Mouse (Mus musculus): ENCODE data around the gene Ssr1.

The Ssr1 gene

DNA sequence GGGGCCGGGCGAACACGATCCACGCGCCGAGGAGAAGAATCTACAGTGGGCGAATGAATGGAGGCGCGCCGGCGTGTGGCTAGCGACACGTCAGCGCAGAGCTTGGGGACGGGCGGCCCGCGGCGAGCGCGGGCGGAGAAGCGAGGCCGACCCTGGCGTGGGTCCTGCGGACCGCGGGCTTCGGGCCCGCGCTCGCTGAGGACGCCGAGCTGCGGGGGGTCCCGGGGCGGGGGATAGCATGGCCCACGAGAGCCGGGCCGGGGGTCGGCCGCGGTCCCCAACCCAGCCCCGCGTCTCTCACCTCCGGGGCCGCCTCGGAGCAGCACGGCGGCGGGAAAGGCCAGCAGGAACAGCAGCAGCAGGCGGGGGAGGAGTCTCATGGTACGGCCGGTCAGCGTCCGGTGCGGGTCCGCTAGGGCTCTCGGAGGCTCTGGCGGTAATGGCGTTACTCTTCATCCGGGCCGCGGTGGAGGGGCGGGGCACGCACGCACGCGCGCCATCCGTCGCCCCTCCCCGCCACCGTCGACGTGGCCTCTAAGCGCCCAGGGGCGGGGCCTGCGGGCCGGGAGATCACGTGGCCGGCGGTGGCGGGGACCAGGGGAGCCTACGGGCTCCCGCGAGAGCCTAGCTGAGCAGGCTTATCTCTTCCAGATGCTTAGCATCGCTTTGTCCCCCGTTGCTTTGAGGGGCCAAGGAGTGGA is at the start of gene Ssr1:
TSS of gene Ssr1 (minus strand) at position 514 of the 701 bp plus-strand sequence.
- in situ Hi-C loops (cut with MboI), result no loop called here

DNA sequence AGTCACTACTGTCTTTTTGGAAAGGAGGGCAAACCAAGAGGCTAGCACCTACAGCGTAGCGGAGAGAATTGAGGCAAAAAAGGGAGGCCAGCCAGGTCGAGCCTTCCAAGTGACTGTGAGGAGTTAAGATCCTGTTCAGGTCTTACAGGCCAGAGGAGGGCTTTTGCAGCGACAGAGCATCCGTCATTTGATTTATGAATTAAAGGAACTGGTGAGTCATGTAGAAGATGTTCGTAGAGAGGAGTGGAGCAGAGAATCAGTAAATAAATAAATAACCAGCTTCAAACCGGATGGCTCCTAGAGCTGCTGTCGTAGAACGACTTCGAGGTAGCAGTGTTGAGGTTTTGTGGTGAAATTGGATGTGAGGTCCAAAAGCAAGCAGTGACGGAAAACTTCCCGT is 43.8 kb upstream of the Ssr1 start:
- in situ Hi-C loops (cut with MboI), result no loop called here

- in situ Hi-C loops (cut with MboI), result no loop called here
Measured at GRCm38 (mm10) chr13:38037044-38037687, 43.1 kb upstream of the Ssr1 start, which contains the start of gene Cage1. Gene Cage1, minus strand, starts transcription at chr13:38037069.

DNA sequence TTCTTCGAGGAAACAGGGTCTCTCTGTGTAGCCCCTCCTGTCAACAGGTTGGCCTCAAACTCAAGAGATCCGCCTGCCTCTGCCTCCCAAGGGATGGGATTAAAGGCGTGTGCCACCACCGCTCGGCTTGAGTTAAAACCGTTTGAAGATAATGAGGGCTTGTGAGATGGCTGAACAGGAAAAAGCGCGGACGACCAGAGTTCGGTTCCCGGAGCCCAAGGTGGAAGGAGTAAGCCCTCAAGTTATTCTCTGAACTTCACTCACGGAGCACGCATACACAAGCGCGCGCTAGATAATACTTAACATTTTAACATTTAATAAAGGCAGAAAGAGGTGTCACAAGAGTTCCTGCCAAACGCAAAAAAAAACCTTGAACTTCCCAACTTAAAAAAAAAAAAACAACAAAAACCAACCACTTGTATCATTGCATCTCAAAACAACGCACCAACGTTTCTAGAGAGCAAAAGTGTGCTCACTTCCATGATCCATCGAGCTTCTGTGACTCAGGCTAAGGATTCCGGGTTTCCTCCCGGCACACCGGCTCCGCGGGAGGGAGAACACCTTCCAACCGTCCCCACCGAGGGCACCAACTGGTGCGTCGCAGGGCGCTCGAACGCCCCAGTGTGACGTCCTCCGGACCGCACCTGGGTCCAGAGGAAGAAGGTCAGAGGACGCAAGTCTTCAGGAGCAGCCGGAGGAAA is 42.5 kb upstream of the Ssr1 start, which contains the start of gene Riok1:
TSS of gene Riok1 (plus strand) at position 653 of the 701 bp plus-strand sequence.
- in situ Hi-C loops (cut with MboI), result no loop called here

GRCm38 (mm10) chr13:38028407-38028806 is 34.4 kb upstream of the Ssr1 start:
- in situ Hi-C loops (cut with MboI), result no loop called here

DNA sequence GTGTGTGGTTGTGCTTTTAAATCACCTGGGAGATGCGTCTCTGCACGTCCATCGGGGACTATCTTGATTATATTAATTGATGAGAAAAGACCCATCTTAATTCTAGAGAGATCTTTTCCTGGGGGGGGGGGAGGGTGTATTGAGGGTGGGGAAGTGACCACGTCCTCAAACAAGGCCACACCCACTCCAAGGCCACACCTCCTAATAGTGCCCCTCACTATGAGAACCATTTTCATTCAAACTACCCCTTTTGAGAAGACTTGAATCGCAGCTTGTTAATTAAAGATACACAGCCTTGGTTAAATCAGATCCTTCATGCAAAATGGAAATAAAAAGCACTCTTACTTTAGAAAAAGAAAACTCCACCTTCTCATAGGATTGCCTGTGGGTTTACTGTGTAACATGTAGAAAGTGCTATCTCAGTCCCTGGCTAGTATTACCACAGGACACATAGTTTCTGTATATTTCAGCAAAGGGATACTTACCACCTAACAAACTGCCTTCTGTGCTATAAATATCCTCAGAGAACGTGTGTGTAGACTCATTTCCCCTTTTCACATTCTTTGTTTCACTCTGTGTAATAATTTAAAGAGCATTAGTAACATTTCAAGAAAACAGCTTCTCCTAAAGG is 33.7 kb upstream of the Ssr1 start:
- in situ Hi-C loops (cut with MboI), result no loop called here

GRCm38 (mm10) chr13:38025874-38026273 is 31.9 kb upstream of the Ssr1 start:
- in situ Hi-C loops (cut with MboI), result no loop called here

DNA sequence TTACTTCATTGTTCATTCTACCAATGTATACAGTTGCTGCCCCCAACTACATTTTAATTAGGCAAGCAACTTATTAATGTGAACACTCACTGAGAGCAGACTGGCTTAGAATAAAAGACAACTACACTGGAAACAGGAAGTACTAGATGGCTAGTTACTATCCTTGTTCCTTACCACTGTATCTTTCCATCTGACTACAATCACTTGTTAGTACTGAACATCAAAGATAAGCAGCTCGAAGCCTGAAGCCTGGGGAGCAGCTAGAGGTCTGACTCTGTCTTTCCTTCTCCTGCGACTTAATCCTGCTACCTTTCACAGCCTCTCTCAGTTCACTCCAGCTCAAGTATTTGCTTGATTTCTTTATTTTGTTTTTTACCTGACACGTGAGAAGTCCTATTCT is 24.8 kb upstream of the Ssr1 start:
- in situ Hi-C loops (cut with MboI), result no loop called here

DNA sequence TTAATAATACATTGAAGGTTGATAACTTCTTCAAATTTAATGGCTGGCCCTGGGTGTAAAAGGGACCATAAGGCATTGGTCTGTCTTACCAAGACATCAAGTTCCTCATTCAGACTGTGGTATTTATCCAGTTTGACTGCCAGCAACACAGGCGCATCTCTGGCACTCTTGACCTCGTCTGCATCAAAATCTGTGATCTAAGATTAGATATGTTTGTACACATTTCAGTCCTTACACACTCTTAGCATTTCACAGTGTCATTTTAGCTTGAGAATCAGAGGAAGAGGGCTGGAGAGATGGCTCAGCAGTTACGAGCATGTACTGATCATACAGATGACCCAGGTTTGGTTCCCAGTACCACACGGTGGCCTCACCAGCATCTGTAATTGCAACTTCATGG is 21.6 kb upstream of the Ssr1 start:
- in situ Hi-C loops (cut with MboI), result no loop called here

GRCm38 (mm10) chr13:38012436-38012835 is 18.4 kb upstream of the Ssr1 start:
- in situ Hi-C loops (cut with MboI), result no loop called here

DNA sequence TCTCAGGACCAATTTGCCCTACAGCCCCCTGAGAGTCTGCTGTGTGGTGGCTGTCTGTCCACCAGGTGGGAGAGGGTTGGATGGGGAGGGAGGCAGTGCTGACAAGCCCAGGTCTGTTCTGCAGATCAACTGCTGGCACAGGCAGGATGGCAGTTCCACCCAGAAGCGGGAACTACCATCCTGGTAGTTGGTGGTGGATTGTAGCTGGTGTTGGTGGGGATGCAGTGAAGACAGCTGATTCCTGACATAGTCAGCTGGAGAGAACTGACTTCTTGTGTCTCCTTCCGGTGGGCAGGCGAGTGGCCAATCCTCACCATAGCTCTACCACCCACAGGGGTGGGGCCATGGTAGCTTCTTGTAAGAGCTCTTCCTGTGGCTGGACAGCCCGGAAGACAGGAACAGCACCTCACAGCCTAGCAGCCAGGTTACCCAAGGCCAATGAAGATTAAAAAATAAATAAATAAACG is 16.5 kb upstream of the Ssr1 start:
- in situ Hi-C loops (cut with MboI), result no loop called here

DNA sequence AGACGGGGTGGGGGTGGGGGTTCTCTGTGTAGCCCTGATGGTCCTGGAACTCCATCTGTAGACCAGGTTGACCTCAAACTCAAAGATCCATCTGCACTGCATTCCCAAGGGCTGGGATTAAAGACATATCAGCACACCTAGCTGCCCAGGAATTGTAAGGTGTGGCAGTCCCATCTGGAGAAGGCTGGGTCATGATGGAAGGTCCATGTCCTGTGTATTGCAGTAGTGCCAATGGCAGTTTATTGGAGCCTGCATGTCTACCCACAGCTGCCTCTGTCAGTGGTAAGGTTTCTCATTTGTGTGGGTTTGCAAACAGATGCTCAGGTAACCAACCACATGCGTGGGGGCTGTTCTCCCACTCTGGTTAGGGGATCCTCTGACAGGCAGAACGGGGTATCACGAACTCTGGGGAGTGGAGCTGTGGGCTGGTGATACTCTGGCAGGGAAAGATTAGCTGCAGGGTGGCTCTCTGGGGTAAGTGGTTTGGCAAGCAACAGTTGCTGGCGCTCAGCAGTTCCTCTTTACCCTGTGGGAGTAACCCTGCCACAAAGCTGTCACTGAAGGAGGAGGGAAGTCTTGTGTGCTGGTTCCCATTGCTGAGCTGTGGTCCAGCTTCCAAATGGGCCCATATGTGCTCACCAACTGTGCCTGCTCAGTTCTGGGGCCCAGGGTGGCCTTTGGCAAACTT is 15.8 kb upstream of the Ssr1 start:
- in situ Hi-C loops (cut with MboI), result no loop called here

DNA sequence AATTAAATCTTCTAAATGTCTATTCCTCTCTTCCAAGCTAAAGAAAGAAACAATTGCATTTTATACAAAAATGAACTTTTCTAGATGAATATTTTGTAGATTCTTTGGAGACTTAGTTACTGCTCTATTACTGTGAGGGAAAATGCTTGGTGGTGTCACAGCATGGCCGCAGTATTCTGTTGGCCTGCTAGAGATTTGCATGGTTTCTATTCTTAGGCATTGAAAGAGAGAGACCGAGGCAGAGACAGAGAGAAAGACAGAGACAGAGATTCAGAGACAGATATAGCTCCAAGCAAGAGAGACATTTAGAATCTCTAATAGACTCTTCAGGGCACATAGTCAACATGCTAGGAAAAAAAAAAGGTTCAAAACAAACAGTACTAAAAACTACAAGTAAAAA is 14.0 kb upstream of the Ssr1 start:
- in situ Hi-C loops (cut with MboI), result no loop called here

GRCm38 (mm10) chr13:38002461-38002860 is 8.4 kb upstream of the Ssr1 start:
- in situ Hi-C loops (cut with MboI), result no loop called here

DNA sequence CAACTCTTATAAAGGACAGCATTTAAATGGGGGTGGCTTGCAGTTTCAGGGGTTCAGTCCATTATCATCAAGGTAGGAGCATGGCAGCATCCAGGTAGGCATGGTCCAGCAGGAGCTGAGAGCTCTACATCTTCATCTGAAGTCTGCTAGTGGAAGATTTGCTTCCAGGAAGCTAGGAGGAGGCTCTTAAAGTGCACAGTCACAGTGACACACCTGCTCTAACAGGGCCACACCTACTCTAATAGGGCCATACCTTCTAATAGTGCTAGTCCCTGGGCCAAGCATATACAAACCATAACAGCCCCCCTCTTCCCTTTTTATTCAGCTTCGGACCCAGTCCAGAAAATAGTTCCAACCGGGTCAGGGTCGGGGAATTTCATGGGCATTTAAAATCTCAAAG is 5.7 kb upstream of the Ssr1 start:
- in situ Hi-C loops (cut with MboI), result no loop called here

DNA sequence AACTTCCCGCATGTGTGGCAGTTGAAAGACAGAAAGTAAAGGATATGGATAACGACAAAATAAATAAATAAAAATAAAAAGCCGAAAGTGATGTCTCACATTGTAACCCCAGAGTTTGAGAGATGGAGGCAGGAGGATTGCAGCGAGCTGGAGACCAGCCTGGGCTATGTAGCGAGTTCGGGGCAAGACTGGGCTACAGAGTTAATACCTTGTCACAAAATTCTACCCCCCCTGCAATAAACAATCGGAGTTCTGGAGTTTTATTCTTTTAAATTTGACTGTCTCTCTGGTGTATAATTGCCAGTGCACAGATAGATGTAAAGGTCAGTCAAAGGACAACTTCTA is 360 bp upstream of the Ssr1 start:
- in situ Hi-C loops (cut with MboI), result no loop called here

DNA sequence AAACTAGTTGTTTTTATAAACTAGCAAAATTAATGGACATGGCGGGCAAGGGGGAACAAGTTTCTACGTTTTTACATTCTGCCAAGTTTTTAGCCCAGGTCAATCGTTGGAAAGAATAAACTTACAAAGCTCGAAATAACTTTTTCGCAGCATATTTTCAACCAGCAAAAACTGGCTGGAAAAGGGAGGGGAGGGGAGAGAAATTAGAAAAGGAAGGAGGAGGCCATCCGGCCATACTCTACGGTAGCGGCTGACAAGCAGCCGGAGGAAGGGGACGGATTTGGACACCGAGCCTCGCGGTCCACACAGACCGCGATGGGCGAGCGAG is 677 bp downstream of the Ssr1 start:
- in situ Hi-C loops (cut with MboI), result no loop called here

GRCm38 (mm10) chr13:37992638-37993371 is 1.2 kb downstream of the Ssr1 start:
- in situ Hi-C loops (cut with MboI), result no loop called here

GRCm38 (mm10) chr13:37989701-37990100 is 4.3 kb downstream of the Ssr1 start:
- in situ Hi-C loops (cut with MboI), result no loop called here

GRCm38 (mm10) chr13:37986166-37986565 is 7.9 kb downstream of the Ssr1 start:
- in situ Hi-C loops (cut with MboI), result no loop called here

- in situ Hi-C loops (cut with MboI), result no loop called here
Measured at GRCm38 (mm10) chr13:37981063-37981462, 13.0 kb downstream of the Ssr1 start.
